12 mouse cellular contexts compared by ENCODE assay signal in genomic region chr10:75633048-75633447, GRCm38 (mm10). TPM values are rescaled to one million over a fixed set of nuclear protein-coding genes. Genes with fewer than 3 reads are reported as not detected.
DNase-seq lines count a peak whose midpoint lies in the region; ATAC-seq and TF ChIP-seq lines count a peak whose summit lies in the region.
"Had no signal": no experiment of that assay in that cellular context is flagged by ENCODE, and none has a peak within 500 bp of the region (broad histone marks: within the 10 kb centered on the region; RNA-seq: fewer than 3 reads in every experiment).

No protein-coding gene starts in this region.

- no peaks in the 10 kb centered on the region for H3K4me1 ChIP-seq in embryonic facial prominence, embryonic 11.5 days (ENCODE audit: control insufficient read depth, insufficient read depth, low read length)
- H3K4me1 ChIP-seq in embryonic facial prominence, embryonic 10.5 days, result peaks cover 21% of the 10 kb centered on the region
- no peaks in the 10 kb centered on the region for H3K4me1 ChIP-seq in liver, postnatal 0 days (ENCODE audit: insufficient read depth)
- no peaks in the 10 kb centered on the region for H3K4me1 ChIP-seq in liver, embryonic 11.5 days (replicated peaks; ENCODE audit: control insufficient read depth, insufficient read depth, low read length)
- no peaks in the 10 kb centered on the region for H3K4me1 ChIP-seq in small intestine, adult 2 months (ENCODE audit: control insufficient read depth, insufficient read depth, insufficient read length, low read length)

- H3K27ac ChIP-seq in embryonic facial prominence, embryonic 11.5 days (replicated peaks; ENCODE audit: low read depth, low read length), result no peak overlapping the region
- no peak overlapping the region for H3K27ac ChIP-seq in embryonic facial prominence, embryonic 10.5 days (replicated peaks)
- 0 out of 2 replicates have a peak overlapping the region, but pooled peaks have one; percentile 22 for H3K27ac ChIP-seq in liver, postnatal 0 days (ENCODE audit: low read depth)
- no peak overlapping the region for H3K27ac ChIP-seq in liver, embryonic 11.5 days (ENCODE audit: low read depth, low read length)
- peak overlapping the region; percentile 37 for H3K27ac ChIP-seq in small intestine, adult 2 months (ENCODE audit: insufficient read depth, low read depth, low read length)
- H3K27ac ChIP-seq: intestine, embryonic 15.5 days had no signal

- no peak overlapping the region for H3K4me2 ChIP-seq in embryonic facial prominence, embryonic 11.5 days (ENCODE audit: low read depth, low read length)
- no peak overlapping the region for H3K4me2 ChIP-seq in liver, postnatal 0 days (ENCODE audit: low read depth, low read length)
- no peak overlapping the region for H3K4me2 ChIP-seq in liver, embryonic 11.5 days
- H3K4me2 ChIP-seq: intestine, embryonic 15.5 days had no signal

- H3K9me3 ChIP-seq in embryonic facial prominence, embryonic 11.5 days (replicated peaks; ENCODE audit: control insufficient read depth, low read length), result no peaks in the 10 kb centered on the region
- no peaks in the 10 kb centered on the region for H3K9me3 ChIP-seq in embryonic facial prominence, embryonic 10.5 days
- H3K9me3 ChIP-seq in liver, postnatal 0 days (ENCODE audit: low read length), result peaks cover 3% of the 10 kb centered on the region; the same call in 1 of the 2 replicates
- no peaks in the 10 kb centered on the region for H3K9me3 ChIP-seq in liver, embryonic 11.5 days (ENCODE audit: control insufficient read depth, low read length)
- H3K9me3 ChIP-seq: G1E; intestine, embryonic 15.5 days had no signal

- 77% methylated on average over 5 of the region's 5 CpGs for WGBS in embryonic facial prominence, embryonic 11.5 days
- WGBS in embryonic facial prominence, embryonic 10.5 days, result 87% methylated on average over 5 of the region's 5 CpGs
- WGBS in liver, postnatal 0 days (ENCODE audit: insufficient replicate concordance), result 77% methylated on average over 5 of the region's 5 CpGs
- WGBS in liver, embryonic 11.5 days, result 80% methylated on average over 5 of the region's 5 CpGs
- 65% methylated on average over 5 of the region's 5 CpGs for WGBS in small intestine, adult 2 months

- H3K4me3 ChIP-seq in embryonic facial prominence, embryonic 11.5 days (ENCODE audit: low read depth, low read length), result no peak overlapping the region
- H3K4me3 ChIP-seq in embryonic facial prominence, embryonic 10.5 days, result no peak overlapping the region
- H3K4me3 ChIP-seq in liver, postnatal 0 days (ENCODE audit: low read depth, low read length), result no peak overlapping the region
- H3K4me3 ChIP-seq in liver, embryonic 11.5 days (ENCODE audit: low read depth, low read length), result no peak overlapping the region
- no peak overlapping the region for H3K4me3 ChIP-seq in small intestine, adult 2 months (ENCODE audit: low read depth, low read length)
- H3K4me3 ChIP-seq: erythroblast, embryonic 14.5 days; intestine, embryonic 15.5 days had no signal

- TF ChIP-seq POLR2A in small intestine, adult 2 months (IDR thresholded peaks at IDR 0.05; ENCODE audit: low read depth, low read length), result no peak

- no peak for TF ChIP-seq CTCF in liver, postnatal 0 days (IDR thresholded peaks at IDR 0.05; ENCODE audit: low read depth)
- TF ChIP-seq CTCF in small intestine, adult 2 months (IDR thresholded peaks at IDR 0.05; ENCODE audit: extremely low read depth, insufficient read length, insufficient replicate concordance, low read depth, low read length), result no peak

- no peak overlapping the region for H3K9ac ChIP-seq in embryonic facial prominence, embryonic 11.5 days (replicated peaks; ENCODE audit: low read length)
- no peak overlapping the region for H3K9ac ChIP-seq in liver, postnatal 0 days (replicated peaks)
- H3K9ac ChIP-seq in liver, embryonic 11.5 days (ENCODE audit: low read depth, low read length), result no peak overlapping the region
- H3K9ac ChIP-seq: intestine, embryonic 15.5 days had no signal

- ATAC-seq in embryonic facial prominence, embryonic 11.5 days (replicated peaks; ENCODE audit: insufficient number of reproducible peaks, low FRiP score, low TSS enrichment, low read depth), result 0 out of 2 replicates have a peak, but pooled peaks have one; percentile 60
- peak; percentile 51 for ATAC-seq in liver, postnatal 0 days
- no peak for ATAC-seq in liver, embryonic 11.5 days (replicated peaks; ENCODE audit: low FRiP score)

- TF ChIP-seq EP300 in liver, postnatal 0 days (IDR thresholded peaks at IDR 0.05; ENCODE audit: low read depth), result no peak

- intact Hi-C loops in gastrocnemius, postnatal 36 days (cut with DNase I), result no loop called here

- DNase-seq in embryonic facial prominence, embryonic 11.5 days (ENCODE audit: low spot score), result no peak
- DNase-seq in embryonic facial prominence, embryonic 10.5 days (ENCODE audit: low spot score), result no peak
- peak; percentile 20 for DNase-seq in liver, postnatal 0 days
- no peak for DNase-seq in liver, embryonic 11.5 days (ENCODE audit: low spot score)
- DNase-seq in gastrocnemius, postnatal 36 days, result peak; percentile 17 to 43
- no peak for DNase-seq in frontal cortex, adult 2 months (ENCODE audit: extremely low spot score in 1 of 2, low spot score in 1 of 2)
- no peak for DNase-seq in lung, postnatal 10 days
- DNase-seq: thymus, postnatal 4 days had no signal

- no peaks in the 10 kb centered on the region for H3K27me3 ChIP-seq in embryonic facial prominence, embryonic 11.5 days (ENCODE audit: control insufficient read depth, insufficient read depth, low read length)
- H3K27me3 ChIP-seq in embryonic facial prominence, embryonic 10.5 days (replicated peaks; ENCODE audit: low read depth, poor library complexity, severe bottlenecking), result no peaks in the 10 kb centered on the region
- no peaks in the 10 kb centered on the region for H3K27me3 ChIP-seq in liver, postnatal 0 days (ENCODE audit: insufficient read depth, low read length)
- no peaks in the 10 kb centered on the region; the same call in 1 of the 2 replicates for H3K27me3 ChIP-seq in liver, embryonic 11.5 days (replicated peaks; ENCODE audit: control insufficient read depth, insufficient read depth, low read length)
- no peaks in the 10 kb centered on the region; the same call in 1 of the 2 replicates for H3K27me3 ChIP-seq in small intestine, adult 2 months (ENCODE audit: control insufficient read depth, insufficient read depth, low read length)
- H3K27me3 ChIP-seq: intestine, embryonic 15.5 days had no signal

- H3K36me3 ChIP-seq in embryonic facial prominence, embryonic 11.5 days (replicated peaks; ENCODE audit: control insufficient read depth, insufficient read depth, low read depth, low read length), result no peaks in the 10 kb centered on the region
- no peaks in the 10 kb centered on the region for H3K36me3 ChIP-seq in embryonic facial prominence, embryonic 10.5 days (replicated peaks)
- H3K36me3 ChIP-seq in liver, postnatal 0 days (replicated peaks; ENCODE audit: insufficient read depth, low read length), result no peaks in the 10 kb centered on the region
- H3K36me3 ChIP-seq in liver, embryonic 11.5 days (ENCODE audit: control insufficient read depth, insufficient read depth, low read length), result no peaks in the 10 kb centered on the region
- H3K36me3 ChIP-seq in small intestine, adult 2 months (ENCODE audit: control insufficient read depth, insufficient read depth, low read length), result no peaks in the 10 kb centered on the region
- H3K36me3 ChIP-seq: G1E; intestine, embryonic 15.5 days had no signal

RNA-seq across cellular contexts. Expression of gene Susd2, which starts 10.8 kb away (rescaled TPM):
- 1.6 and 1.9 TPM in 2 replicates for polyA plus RNA-seq in embryonic facial prominence, embryonic 11.5 days (2014; fragmentation: Nextera tagmentation; extraction: Ambion mirVana)
- 1.6 and 1.8 TPM in 2 replicates for polyA plus RNA-seq in embryonic facial prominence, embryonic 10.5 days (2016; fragmentation: Nextera tagmentation; extraction: Ambion mirVana)
- 1.6 TPM in 2 replicates for polyA plus RNA-seq in liver, postnatal 0 days (2015; fragmentation: Nextera tagmentation; extraction: Ambion mirVana)
- polyA plus RNA-seq in liver, embryonic 11.5 days (2014; fragmentation: Nextera tagmentation; extraction: Ambion mirVana), result 0.91 and 1.5 TPM in 2 replicates
- 1 to 10 TPM in 1 of 2 experiments, under 1 TPM in 1; 0.99 to 1.4 TPM for total RNA-seq in gastrocnemius, postnatal 36 days (2021)
- 19.1 and 261 TPM in 2 replicates for polyA plus RNA-seq in small intestine, adult 2 months (2012; rRNA removed)
- polyA plus RNA-seq in frontal cortex, adult 2 months (2012; rRNA removed), result 10.3 and 11.7 TPM in 2 replicates

RNA-seq across cellular contexts. Expression of gene Ggt5, which starts 43.9 kb away (rescaled TPM):
- 0.22 and 0.46 TPM in 2 replicates for polyA plus RNA-seq in embryonic facial prominence, embryonic 11.5 days (2014; fragmentation: Nextera tagmentation; extraction: Ambion mirVana)
- polyA plus RNA-seq in embryonic facial prominence, embryonic 10.5 days (2016; fragmentation: Nextera tagmentation; extraction: Ambion mirVana), result 0.75 and 0.77 TPM in 2 replicates
- 0.81 and 1.4 TPM in 2 replicates for polyA plus RNA-seq in liver, postnatal 0 days (2015; fragmentation: Nextera tagmentation; extraction: Ambion mirVana)
- 0.52 and 1.2 TPM in 2 replicates for polyA plus RNA-seq in liver, embryonic 11.5 days (2014; fragmentation: Nextera tagmentation; extraction: Ambion mirVana)
- 1 to 10 TPM; 3.0 to 5.2 TPM for total RNA-seq in gastrocnemius, postnatal 36 days (2021)
- 17.9 and 27.0 TPM in 2 replicates for polyA plus RNA-seq in small intestine, adult 2 months (2012; rRNA removed)
- 3.2 and 4.7 TPM in 2 replicates for polyA plus RNA-seq in frontal cortex, adult 2 months (2012; rRNA removed)
- polyA plus RNA-seq: erythroblast, embryonic 14.5 days; G1E had no signal

Comparison
In these comparisons a context has a peak if more than half of its experiments do, and no peak if none do; other contexts are left out.
1. DNase-seq: peak in liver, postnatal 0 days (single experiment) and gastrocnemius, postnatal 36 days (2 of 2); none in embryonic facial prominence, embryonic 11.5 days (single experiment), embryonic facial prominence, embryonic 10.5 days (single experiment), liver, embryonic 11.5 days (single experiment), frontal cortex, adult 2 months (0 of 2) and lung, postnatal 10 days (single experiment).
2. H3K27ac ChIP-seq: peak in liver, postnatal 0 days (single experiment) and small intestine, adult 2 months (single experiment); none in embryonic facial prominence, embryonic 11.5 days (single experiment), embryonic facial prominence, embryonic 10.5 days (single experiment) and liver, embryonic 11.5 days (single experiment).